Mouse (Mus musculus): Measurements from ENCODE around the gene Sfxn5.

Sfxn5 gene

DNA sequence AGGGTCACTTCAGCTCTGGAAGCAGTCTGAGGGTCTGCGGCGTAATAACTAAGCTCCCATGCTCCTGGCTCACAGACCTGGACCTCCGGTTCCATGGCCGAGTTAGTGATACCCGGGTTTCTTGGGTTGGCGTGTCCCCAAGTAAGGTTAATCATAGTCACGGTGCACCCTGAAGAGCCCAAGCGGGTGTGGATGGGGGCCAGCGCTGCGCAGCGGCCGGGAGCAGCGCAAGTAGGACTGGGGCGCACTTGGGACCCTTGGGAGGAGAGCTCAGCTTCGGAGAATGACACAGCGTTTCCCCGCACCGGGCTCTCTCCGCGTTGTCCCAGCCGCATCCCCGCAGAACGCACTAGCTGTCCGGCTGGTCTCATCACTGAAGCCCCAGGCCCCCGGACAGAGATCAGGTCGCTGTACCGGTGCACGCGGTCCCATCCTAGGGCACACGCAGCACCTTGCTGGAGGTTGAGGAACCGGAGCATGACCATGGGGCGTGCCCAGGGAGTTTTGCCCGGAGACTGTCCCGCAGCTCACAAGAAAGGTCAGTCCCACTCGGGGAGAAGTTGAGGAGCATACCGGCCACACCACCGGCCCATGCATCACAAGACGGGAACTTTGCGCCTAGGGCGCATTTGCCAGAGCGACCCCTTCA lies 747 bp downstream of the Sfxn5 start:
- no peak for DNase-seq

DNA sequence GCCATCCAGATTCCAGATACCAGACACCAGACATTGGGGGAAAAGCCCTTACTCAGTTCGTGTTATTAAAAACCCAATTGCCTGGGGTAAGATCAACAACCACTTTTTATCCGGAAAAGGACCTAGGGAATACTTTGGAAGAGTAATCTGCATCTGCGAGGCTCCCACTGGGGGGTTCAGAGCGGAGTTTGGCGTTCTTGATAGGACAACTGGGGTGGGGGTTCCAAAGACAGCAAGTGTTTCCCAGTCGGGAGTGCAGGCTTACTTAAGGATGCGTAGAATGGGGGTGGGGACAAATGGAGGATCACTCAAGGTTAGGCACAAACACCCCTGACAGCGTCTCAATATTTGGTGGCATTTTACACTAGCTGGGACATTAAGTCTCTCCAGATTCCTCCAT lies 1.5 kb downstream of the Sfxn5 start:
- DNase-seq: no peak

DNA sequence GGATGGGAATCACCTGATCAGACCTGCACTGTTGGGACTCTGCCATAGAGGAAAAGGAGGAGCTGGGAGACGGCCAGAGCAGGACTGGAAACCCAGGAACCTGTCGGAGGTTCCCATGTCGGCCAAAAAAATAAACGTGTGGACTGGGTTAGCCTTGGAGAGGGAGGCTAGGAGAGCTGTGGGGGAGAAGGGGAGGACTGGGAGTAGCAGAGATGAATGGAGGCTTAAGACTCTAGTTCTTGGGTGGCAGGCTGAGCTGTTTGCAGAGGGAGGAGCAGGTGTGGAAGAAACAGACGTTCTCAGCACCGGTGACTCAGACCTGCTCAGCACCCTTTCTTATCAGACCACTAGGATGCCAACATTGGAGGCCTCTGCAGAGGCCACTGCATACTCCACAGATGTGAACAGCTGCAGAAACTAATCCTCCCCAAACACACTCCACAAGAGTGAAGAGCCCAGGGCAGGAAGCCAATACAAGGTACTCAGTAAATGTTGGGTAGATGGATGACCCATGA lies 1.9 kb downstream of the Sfxn5 start:
- DNase-seq: no peak

DNA sequence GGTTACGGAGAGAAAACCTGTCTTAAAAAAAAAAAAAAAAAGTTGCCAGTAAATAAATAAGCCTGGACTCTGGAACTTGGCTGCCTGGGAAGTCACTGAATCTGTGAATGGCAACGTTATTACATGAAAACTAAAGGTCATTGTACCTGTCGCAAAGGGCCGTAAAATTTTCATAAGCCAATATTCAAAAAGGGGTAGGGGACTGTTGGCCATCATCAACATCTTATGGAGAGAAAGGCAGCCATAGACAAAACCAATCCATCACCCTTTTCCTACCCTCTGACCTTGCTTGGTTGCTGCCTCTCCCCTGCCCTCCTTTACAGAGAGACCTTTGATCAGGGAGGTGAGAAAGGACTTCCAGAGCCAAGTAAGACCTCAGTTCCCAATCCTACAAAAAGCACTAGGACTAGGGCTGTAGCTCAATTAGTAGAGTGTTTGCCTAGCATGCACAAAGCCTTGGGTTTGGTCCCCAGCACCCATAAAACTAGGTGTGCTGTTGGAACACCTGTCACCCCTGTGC lies 3.5 kb downstream of the Sfxn5 start:
- no peak for DNase-seq

DNA sequence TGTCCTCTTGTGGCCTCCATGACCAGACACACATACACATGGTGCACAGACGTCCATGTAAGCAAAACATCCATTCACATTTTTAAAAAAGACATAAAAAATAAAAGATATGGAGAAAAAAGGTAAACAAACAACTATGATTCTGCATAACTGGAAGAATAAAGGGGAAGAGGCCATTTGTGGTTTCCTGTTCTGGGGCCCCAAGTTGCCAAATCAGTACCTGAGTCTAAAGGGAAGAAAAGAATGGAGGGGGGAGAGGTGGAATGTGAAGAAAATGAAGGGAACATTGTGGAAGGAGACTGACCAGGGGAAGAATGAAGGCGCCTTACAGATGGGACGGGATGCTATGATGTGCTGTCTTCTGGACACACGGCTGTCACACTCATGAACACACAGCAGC lies 6.7 kb downstream of the Sfxn5 start:
- DNase-seq: no peak

DNA sequence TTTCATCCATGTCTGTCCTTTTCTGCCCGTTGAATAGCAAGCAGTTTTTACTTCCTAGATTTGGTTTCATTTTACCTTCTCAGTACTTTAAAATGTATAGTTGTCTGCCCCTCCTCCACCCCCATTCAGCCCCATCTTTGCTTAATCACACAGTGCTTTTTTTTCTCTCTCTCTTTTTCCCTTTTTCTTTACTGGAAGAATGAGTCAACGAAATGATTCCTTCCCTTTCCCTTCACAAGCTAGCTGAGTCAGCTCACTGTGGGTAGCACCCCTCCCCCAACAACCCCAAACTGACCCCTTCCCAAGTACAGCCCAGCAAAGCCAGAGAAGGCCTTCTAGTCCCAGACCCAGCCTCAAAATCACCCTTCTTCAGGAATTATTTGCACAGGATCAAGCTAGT lies 8.1 kb downstream of the Sfxn5 start:
- DNase-seq: no peak

DNA sequence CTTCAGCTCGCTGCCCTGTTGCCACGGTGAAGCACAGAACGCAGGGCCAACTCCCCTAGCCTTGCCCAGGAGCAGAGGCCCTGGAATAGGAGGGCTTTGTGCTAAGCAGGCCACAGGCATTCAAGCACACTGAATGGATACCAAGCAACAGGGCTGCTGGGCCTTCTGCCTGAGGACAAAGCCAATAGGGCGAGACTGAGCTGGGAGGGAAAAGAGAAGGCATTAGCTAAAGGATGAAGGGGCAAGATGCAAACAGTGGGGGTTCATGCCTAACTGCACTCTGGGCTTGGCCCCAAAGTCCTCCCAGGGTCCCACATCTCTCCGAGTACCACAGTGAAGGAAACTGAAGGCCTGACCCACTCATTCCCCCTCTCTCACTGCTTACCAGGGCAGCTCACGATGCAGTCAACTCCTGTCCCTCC lies 12.8 kb downstream of the Sfxn5 start:
- DNase-seq: no peak

DNA sequence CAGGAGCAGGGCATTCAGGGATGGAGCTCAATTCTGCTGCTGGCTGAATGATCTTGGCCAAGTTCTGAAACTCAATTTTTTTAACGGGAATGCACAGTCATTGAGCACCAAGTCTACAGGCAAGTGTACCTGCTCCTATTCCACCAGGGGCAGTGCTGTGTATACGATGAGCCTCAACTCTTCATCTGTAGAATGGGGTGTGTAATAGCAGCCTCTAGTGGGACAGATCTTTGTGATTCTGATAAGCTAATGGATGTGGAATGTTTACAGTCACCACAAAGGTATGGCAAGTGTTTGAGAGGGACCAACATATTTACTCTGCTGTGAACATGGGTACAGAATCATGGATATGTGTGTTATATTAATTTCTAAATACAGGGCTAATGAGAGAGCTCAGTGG lies 17.0 kb downstream of the Sfxn5 start:
- DNase-seq: no peak

DNA sequence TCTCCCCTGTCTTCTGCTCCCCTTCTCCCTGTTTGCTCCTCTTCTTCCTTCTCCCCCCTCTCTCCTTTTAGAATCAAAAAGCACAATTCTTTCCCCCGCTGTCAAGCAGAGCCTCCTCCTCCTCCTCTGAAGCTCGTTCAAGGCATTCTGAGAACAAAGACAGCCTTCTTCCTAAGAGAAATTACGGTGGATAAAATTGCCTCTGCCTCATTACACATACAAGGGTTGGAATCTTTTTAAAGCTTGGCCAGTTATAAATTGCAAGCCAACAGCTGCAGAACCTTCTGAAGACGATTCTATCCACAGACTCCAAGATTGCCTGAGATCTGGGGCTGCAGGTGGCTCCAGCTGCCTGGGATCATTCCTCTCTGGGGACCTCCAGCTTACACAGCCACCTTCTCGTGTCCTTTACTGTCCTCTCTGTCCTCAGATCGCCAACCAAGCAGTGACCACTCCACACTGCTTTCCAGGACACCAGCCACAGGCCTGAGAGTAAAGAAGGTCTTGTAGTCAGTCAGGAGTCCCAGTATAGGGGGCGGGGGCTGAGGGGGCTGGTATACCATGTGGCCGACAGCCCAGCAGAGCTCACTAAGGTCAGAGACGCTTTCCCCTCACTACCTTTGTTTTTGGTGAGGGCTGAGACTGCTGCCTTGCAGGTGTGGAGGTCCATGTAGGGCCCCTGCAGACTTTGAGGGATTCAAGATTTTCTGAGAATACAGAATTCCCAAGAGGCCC lies 19.0 kb downstream of the Sfxn5 start:
- no peak for DNase-seq

DNA sequence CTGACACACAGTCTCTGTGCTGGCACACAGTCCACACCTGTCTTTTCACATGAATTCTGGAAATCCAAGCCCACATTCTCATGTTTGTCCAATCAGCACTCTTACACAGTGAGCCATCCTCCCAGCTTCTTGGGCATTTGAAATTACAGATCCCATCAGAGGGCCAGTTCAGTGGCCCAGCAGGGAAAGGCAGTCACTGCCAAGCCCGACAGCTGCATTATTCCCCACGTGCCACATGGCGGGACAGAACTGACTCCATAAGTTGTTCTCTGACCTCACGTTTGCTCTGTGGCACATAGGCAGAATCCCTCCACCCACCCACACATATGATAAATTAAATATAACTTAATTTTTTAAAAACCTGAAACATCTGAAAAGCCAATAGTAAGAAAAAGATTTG lies 25.3 kb downstream of the Sfxn5 start:
- DNase-seq: no peak

DNA sequence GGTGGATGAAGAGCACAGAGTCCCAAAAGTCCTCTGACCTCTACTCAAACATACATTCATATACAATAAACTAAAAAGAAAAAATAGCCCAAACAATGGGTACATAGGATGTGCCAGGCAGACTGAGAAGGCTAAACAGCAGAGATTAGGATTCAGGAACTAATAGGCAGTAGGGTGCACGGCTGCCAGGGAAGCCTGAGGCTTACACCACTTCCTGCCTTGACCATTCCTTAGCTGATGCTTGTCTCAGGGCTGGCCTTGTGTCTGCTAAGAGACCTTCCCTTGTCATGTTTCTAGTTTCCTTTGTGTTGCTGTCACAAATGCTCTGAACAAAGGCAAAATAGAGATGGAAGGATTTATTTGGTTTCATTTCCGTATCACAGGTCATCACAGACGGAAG lies 26.8 kb downstream of the Sfxn5 start:
- DNase-seq: no peak

DNA sequence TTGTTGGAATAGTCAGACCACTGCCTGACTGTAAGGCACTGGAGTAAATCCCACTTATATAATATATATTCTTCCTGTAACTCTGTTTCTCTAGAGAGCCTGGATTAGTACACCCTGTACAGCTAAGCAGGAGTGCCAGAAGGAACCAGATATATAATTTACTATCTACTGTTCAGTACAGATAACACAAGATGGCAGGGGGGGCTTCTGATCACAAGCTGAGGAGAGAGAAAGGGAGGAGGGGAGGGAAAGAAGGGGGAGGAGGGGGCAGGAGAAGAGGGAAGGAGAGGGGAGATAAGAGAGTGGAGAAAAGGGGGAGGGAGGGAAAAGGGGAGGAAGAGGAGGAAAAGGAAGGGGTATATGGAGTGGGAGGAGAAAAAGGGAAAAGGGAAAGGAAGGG lies 27.4 kb downstream of the Sfxn5 start:
- no peak for DNase-seq

DNA sequence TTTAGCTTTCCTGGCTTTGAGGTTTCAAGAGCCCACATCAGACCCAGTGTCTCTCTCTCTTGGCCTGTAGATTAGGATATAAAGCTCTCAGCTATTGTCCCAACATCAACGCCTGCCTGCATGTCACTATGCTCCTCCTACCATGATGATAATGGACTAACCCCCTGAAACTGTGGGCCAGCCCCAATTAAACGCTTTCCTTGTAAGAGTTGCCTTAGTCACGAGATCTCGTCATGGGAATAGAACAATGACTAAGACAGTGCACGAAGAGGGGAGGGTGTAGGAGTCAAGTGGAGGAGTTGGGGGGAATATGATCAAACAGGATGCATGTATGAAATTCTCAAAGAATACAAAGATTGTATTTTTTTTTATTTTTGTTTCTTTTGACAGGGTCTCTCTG lies 28.3 kb downstream of the Sfxn5 start:
- DNase-seq: no peak

DNA sequence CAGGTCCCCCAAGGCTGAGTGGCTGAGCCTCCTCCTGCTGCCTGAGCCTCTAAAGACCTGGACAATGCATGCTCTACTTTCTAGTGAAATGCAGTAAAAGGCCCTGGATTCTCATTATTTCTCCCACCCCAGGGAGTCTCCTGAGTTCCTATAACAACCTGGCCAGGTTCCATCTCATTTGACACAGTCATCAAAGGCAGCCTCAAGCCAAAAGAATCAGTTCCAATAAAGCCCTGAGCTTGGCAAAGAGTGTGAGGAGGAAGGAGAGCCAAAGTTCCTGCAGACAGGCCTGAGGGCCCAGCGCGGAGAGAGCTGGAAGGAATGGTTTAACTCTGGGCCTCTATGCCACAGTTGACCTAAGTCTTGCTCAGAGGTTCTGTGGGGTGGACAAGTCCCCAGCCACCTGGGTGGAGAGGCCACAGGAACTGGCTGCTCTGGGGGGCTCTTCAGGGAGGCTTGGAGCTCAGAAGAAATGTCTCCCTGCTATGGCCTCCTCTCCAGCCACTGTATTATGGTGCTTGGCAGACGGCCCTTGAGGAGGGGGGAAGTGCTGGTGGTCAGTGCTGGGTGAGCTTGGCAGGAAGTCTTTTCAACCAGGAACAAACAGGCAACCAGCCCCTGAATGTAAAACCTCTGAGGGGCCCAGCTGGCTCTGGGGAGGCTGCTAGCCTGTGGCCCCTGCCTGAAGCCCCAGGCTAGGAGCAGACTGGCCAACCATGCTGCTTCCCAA lies 30.7 kb downstream of the Sfxn5 start:
- no peak for DNase-seq

DNA sequence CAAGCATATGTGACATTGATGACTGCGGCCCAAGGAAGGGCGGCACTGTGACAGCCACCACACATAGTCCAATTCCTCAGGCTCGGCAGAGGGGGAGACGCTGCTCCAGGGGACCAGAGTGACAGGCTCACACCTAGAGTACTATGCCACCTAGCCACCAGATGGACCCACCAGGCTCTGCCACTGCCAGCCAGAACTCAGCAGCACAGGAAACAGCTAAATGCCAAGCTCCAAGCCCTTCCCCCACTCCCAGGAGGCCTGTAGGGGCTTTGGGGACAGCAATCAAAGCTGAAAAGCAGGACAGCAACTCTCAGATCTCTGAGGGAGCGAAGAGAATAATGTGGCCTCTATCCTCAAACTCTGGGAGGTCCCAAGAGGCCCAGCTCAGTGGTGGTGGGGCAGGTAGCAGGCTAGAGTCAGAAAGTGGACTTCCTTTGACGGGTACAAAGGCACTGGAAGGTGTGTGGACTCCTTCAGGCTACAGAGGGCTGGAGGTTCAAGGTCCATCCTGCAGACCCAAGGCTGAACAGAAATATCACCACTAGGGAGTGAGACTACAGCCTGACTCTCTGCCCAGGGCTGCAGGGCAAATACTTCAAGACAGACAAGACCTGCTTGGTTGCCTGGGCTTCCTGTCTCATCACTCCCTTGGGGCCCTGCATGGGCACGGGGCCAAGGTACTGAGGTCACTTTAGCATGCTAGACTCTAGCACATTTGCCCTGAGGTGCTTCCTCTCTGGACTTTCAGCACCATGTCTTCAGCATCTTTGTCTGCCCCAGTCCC lies 37.6 kb downstream of the Sfxn5 start:
- no peak for DNase-seq

DNA sequence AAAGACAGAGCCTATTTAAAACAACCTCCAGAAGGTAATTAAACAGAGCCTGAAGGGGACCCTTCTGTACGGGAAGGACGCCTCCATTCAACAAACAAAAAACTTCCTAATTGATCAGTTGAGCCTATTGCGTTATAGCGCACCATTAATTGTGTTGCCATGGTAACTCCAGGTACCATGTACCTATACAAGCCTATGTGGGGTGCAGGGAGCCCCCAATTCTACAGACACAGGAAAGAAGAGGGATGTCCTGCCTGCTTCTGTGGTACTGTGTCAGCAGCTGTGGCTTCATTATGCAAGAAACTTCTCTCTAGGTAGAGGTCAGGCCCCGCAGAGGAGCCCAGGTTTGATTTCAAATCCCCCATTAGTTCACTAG lies 39.2 kb downstream of the Sfxn5 start:
- DNase-seq: no peak

DNA sequence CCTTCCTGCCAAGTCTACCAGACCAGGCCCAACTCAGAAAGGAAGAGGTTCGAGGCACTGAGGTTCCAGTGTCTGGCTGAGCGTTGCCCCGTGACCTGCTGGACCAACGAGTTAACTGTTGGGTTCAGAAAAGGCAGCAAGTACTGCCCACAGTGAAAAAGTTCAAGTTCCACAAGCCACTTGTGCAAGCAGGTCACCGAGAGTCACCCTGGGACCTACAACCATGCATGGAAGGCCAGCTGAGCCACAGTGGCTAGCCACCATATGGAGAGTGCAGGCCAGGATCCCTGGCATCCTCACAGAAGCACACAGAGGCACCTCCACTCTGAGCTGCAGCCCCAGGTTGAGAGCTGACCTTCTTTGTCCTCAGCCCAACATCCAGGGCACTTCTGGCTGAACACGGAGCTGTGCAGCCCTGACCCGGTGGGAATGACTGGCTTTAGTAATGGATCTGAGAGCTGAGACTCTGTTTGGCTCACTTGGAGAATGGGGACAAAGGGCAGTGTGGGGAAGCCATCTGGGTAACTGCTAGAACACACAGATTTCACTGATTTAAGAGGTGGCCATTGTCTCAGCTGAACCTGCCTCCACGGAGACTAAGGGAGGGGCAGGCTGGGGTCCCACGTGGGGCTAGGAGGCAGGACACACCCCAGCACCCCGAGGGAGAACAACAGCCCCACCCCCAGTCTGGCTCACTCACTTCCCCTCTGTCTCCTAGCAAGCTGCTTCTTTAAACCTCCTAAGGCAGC lies 39.8 kb downstream of the Sfxn5 start:
- DNase-seq: no peak

DNA sequence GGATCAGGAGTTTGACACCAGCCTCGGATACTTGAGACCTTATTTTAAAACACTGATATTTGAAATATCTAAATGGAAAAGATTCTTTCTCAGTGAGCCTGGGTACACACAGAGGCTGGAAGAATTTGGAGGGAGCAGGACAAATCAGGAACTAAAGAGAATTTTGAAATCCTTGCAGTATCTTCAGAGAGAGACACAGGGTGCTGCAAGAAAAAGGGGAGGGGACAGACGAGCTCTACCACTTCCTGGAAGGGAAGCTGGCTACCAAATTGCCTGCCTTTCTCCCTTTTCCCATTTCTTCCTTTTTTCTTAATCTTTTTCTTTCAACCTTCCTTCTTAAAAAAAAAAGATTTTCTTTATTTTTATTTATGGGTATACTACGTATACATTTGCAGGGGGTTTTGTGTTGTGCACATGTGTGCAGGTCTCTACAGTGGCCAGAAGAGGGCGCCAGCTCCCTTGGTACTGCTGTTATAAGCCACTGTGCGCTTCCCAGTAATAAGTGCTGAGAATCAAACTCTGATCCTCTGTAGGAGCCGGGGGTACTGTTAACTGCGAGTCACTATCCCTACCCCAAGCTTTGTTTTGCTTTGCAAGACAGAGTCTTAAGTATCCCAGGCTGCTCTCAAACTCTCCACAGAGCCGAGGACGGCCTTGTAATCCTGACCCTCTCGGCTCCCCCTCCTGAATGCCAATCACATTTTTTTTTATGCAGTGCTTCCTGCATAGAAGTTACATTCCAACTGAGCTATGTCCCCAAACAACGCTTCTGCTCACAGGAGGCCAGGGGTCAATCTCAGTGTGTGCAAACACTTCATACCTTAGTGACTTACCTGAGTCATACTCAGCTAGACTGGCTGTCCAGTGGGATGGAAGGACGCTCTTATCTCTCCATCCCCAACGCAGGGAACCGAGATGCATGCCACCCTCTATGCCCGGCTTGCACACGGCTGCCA lies 42.1 kb downstream of the Sfxn5 start:
- DNase-seq: no peak

DNA sequence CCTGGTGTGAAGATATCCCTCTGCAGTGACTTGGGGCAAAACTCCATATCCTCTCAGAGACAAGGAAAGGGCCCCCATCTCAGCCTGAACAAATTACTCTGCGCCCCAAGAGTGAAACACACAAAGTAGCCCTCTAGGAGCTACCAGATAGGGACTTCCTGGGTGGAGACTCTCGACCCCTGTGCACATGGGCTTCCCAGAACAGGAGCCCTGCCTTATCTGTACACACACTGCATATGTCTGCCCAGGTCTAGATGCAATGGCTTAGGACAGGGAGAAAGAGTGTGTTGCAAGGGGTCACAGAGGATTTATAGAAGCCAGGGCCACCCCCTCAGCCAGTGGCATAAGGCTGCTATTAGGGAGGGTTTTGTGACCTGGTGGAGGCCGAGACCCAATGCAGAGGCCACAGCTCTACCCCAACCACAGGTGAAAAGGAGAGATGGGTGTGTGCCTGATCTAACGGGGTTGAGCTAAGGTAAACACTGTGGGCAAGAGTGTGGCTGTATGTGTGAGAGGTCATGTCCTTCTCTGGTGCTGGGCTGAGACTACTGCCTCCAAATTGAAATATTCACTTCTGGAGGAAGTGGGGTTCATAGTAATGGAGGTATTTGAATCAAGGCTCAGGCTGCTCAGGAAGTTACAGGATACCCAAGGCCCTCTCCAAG lies 44.9 kb downstream of the Sfxn5 start:
- DNase-seq: no peak

DNA sequence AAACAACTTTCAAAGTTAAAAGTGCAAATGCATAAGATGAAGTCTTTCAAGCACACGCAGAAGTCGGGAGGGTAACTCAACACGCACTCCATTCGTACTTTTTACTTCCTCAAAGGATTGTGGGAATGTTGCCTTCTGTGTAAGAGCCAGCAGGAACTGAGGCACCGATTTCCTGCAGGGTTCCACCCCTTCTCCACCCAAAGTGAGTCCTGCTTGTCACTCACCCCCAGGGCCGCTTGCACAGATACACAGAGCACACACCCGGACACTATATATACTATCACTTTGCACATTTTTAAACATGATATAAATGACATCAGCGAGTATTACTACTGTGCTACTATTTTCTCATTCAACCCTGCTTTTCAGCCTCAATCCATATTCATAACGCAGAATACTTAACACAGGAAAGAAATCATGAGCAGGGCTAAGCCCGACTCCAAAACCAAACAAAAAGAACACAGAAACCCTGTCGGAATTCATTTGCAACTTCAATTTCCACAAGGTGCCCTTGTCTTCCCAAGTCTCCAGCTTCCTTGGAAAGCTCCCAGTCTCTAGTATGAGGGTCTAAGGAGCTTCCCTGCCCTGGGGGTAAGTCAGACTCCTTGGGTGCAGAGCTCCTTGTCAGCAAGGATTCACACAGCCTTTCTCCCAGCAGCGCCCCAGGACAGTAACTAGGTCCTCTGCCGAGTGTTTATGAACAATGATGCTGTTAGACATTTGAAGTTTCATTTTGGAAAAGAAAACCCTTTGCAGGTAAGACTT lies 46.8 kb downstream of the Sfxn5 start:
- DNase-seq: no peak
